ENCODE assay signal across 9 mouse cellular contexts in the genomic region with DNA sequence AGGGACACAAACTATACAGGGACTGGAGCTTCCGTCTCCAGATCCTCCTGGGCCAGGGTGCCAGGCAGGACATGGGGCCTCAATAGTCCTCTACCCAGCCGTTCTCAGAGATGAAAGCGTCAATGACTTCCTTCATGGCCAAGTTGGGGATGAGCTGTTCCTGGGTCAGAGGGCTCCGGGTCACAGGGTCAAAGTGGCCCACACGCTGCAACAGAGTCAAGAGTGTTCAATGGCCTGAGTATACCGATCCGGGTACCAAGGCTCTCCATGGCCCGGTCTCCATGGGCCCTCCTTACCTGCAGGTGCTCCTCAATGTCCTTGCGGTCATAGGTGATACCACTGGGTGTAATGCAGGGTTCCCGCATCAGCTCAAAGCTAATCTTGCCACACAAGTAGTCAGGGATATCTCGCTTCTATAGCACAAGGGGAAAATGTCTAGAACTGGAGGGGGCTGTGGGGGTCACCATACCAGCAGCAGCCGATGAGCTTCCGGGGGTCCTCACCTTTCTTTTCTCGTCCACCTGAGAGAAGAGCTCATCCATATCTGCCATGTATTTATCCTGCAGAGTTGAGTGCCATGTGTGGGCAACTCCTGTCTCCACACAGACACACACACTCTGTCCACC. TPM values are rescaled to one million over a fixed set of nuclear protein-coding genes. Genes with fewer than 3 reads are reported as not detected.
DNase-seq lines count a peak whose midpoint lies in the region; ATAC-seq and TF ChIP-seq lines count a peak whose summit lies in the region.
"Had no signal": no experiment of that assay in that cellular context is flagged by ENCODE, and none has a peak within 500 bp of the region (broad histone marks: within the 10 kb centered on the region; RNA-seq: fewer than 3 reads in every experiment).

No protein-coding gene starts in this region.

- TF ChIP-seq POLR2A in cortical plate, adult 2 months (IDR thresholded peaks at IDR 0.05; ENCODE audit: extremely low read depth, insufficient read depth, low read length), result no peak

- 83% methylated on average over 14 of the region's 14 CpGs for WGBS in heart, embryonic 13.5 days
- WGBS in hindbrain, embryonic 12.5 days, result 88% methylated on average over 14 of the region's 14 CpGs
- WGBS in liver, postnatal 0 days (ENCODE audit: insufficient replicate concordance), result 80% methylated on average over 14 of the region's 14 CpGs

- intact Hi-C loops in heart, postnatal 25 days (cut with DNase I), result loop anchor here (5.0 kb wide), 1 partner anchor 36 kb away; the partner anchor contains the start of gene Mcrip2
- intact Hi-C loops in left cerebral cortex, postnatal 25 days (cut with DNase I), result no loop called here

- H3K9ac ChIP-seq in heart, embryonic 13.5 days, result peak overlapping the region; percentile 92
- H3K9ac ChIP-seq in hindbrain, embryonic 12.5 days, result 0 out of 2 replicates have a peak overlapping the region, but pooled peaks have one; percentile 84
- peak overlapping the region; percentile 34; the same call in 1 of the 2 replicates for H3K9ac ChIP-seq in liver, postnatal 0 days (replicated peaks)

- no peaks in the 10 kb centered on the region for H3K9me3 ChIP-seq in heart, embryonic 13.5 days
- H3K9me3 ChIP-seq in hindbrain, embryonic 12.5 days (replicated peaks), result no peaks in the 10 kb centered on the region
- H3K9me3 ChIP-seq in liver, postnatal 0 days (ENCODE audit: low read length), result no peaks in the 10 kb centered on the region

- DNase-seq in heart, postnatal 25 days (ENCODE audit: low spot score), result no peak
- no peak for DNase-seq in liver, postnatal 0 days
- no peak for DNase-seq in left cerebral cortex, postnatal 25 days (ENCODE audit: low spot score in 2 of 2)
- DNase-seq in embryo, embryonic 10 days (ENCODE audit: low spot score), result no peak
- no peak for DNase-seq in cerebellum, adult 11 months
- DNase-seq: gastrocnemius, postnatal 25 days had no signal

- no peak overlapping the region for H3K27ac ChIP-seq in heart, embryonic 13.5 days (replicated peaks)
- H3K27ac ChIP-seq in cortical plate, adult 2 months (ENCODE audit: insufficient read depth, low read length), result no peak overlapping the region
- H3K27ac ChIP-seq in hindbrain, embryonic 12.5 days, result no peak overlapping the region
- no peak overlapping the region for H3K27ac ChIP-seq in liver, postnatal 0 days (ENCODE audit: low read depth)

- no peaks in the 10 kb centered on the region for H3K27me3 ChIP-seq in heart, embryonic 13.5 days (replicated peaks)
- H3K27me3 ChIP-seq in hindbrain, embryonic 12.5 days, result no peaks in the 10 kb centered on the region
- no peaks in the 10 kb centered on the region for H3K27me3 ChIP-seq in liver, postnatal 0 days (ENCODE audit: insufficient read depth, low read length)

- H3K36me3 ChIP-seq in heart, embryonic 13.5 days, result peaks cover 63% of the 10 kb centered on the region
- H3K36me3 ChIP-seq in hindbrain, embryonic 12.5 days, result peaks cover 54% of the 10 kb centered on the region
- peaks cover 31% of the 10 kb centered on the region for H3K36me3 ChIP-seq in liver, postnatal 0 days (replicated peaks; ENCODE audit: insufficient read depth, low read length)

- no peak for ATAC-seq in heart, embryonic 13.5 days (ENCODE audit: extremely low read depth, insufficient number of reproducible peaks, low FRiP score, low TSS enrichment)
- ATAC-seq in hindbrain, embryonic 12.5 days (ENCODE audit: low FRiP score), result no peak
- ATAC-seq in liver, postnatal 0 days, result no peak

- H3K4me2 ChIP-seq in heart, embryonic 13.5 days, result peak overlapping the region; percentile 99
- peak overlapping the region; percentile 89; the same call in 1 of the 2 replicates for H3K4me2 ChIP-seq in hindbrain, embryonic 12.5 days (replicated peaks)
- peak overlapping the region; percentile 99 for H3K4me2 ChIP-seq in liver, postnatal 0 days (ENCODE audit: low read depth, low read length)

- peak overlapping the region; percentile 74 for H3K4me3 ChIP-seq in heart, embryonic 13.5 days
- H3K4me3 ChIP-seq in cortical plate, adult 2 months (ENCODE audit: insufficient read depth, low read length), result peak overlapping the region; percentile 79; the same call in 1 of the 2 replicates
- peak overlapping the region; percentile 73; the same call in 1 of the 2 replicates for H3K4me3 ChIP-seq in hindbrain, embryonic 12.5 days
- H3K4me3 ChIP-seq in liver, postnatal 0 days (ENCODE audit: low read depth, low read length), result peak overlapping the region; percentile 75

- TF ChIP-seq CTCF in cortical plate, adult 2 months (IDR thresholded peaks at IDR 0.05; ENCODE audit: extremely low read depth, insufficient read depth, low read length), result no peak
- no peak for TF ChIP-seq CTCF in liver, postnatal 0 days (IDR thresholded peaks at IDR 0.05; ENCODE audit: low read depth)

- TF ChIP-seq EP300 in liver, postnatal 0 days (IDR thresholded peaks at IDR 0.05; ENCODE audit: low read depth), result no peak

- peaks cover 64% of the 10 kb centered on the region for H3K4me1 ChIP-seq in heart, embryonic 13.5 days
- H3K4me1 ChIP-seq in cortical plate, adult 2 months (ENCODE audit: control insufficient read depth, insufficient read depth, low read length), result peaks cover 5% of the 10 kb centered on the region
- H3K4me1 ChIP-seq in hindbrain, embryonic 12.5 days, result peaks cover 78% of the 10 kb centered on the region
- H3K4me1 ChIP-seq in liver, postnatal 0 days (ENCODE audit: insufficient read depth), result peaks cover 55% of the 10 kb centered on the region

RNA-seq across cellular contexts. Expression of gene Jmjd8, which starts 2.3 kb away (rescaled TPM):
- polyA plus RNA-seq in heart, embryonic 13.5 days (2015; fragmentation: Nextera tagmentation; extraction: Ambion mirVana), result 36.7 and 37.4 TPM in 2 replicates
- total RNA-seq in heart, postnatal 25 days (2021), result 10 to 100 TPM; 35.5 to 36.6 TPM
- polyA plus RNA-seq in cortical plate, adult 2 months (2012; rRNA removed), result 55.6 and 58.1 TPM in 2 replicates
- 64.0 and 64.7 TPM in 2 replicates for polyA plus RNA-seq in hindbrain, embryonic 12.5 days (2016; fragmentation: Nextera tagmentation; extraction: Ambion mirVana)
- polyA plus RNA-seq in liver, postnatal 0 days (2015; fragmentation: Nextera tagmentation; extraction: Ambion mirVana), result 12.8 and 13.8 TPM in 2 replicates
- total RNA-seq in left cerebral cortex, postnatal 25 days (2021), result 10 to 100 TPM; 55.9 to 57.6 TPM

RNA-seq across cellular contexts. Expression of gene Stub1, which starts 2.3 kb away (rescaled TPM):
- polyA plus RNA-seq in heart, embryonic 13.5 days (2015; fragmentation: Nextera tagmentation; extraction: Ambion mirVana), result 287 and 324 TPM in 2 replicates
- total RNA-seq in heart, postnatal 25 days (2021), result 100 to 1,000 TPM; 114 to 117 TPM
- polyA plus RNA-seq in cortical plate, adult 2 months (2012; rRNA removed), result 284 and 299 TPM in 2 replicates
- polyA plus RNA-seq in hindbrain, embryonic 12.5 days (2016; fragmentation: Nextera tagmentation; extraction: Ambion mirVana), result 271 and 291 TPM in 2 replicates
- polyA plus RNA-seq in liver, postnatal 0 days (2015; fragmentation: Nextera tagmentation; extraction: Ambion mirVana), result 118 and 119 TPM in 2 replicates
- total RNA-seq in left cerebral cortex, postnatal 25 days (2021), result 100 to 1,000 TPM; 171 to 173 TPM

RNA-seq across cellular contexts. Expression of gene Rhbdl1, which starts 6.2 kb away (rescaled TPM):
- 0.45 and 0.98 TPM in 2 replicates for polyA plus RNA-seq in heart, embryonic 13.5 days (2015; fragmentation: Nextera tagmentation; extraction: Ambion mirVana)
- 1 to 10 TPM; 1.2 to 2.2 TPM for total RNA-seq in heart, postnatal 25 days (2021)
- polyA plus RNA-seq in cortical plate, adult 2 months (2012; rRNA removed), result 109 and 118 TPM in 2 replicates
- 6.1 and 7.5 TPM in 2 replicates for polyA plus RNA-seq in hindbrain, embryonic 12.5 days (2016; fragmentation: Nextera tagmentation; extraction: Ambion mirVana)
- 0.17 and 0.35 TPM in 2 replicates for polyA plus RNA-seq in liver, postnatal 0 days (2015; fragmentation: Nextera tagmentation; extraction: Ambion mirVana)
- 10 to 100 TPM; 59.0 to 59.7 TPM for total RNA-seq in left cerebral cortex, postnatal 25 days (2021)

RNA-seq across cellular contexts. Expression of gene Wdr24, which starts 7.5 kb away (rescaled TPM):
- polyA plus RNA-seq in heart, embryonic 13.5 days (2015; fragmentation: Nextera tagmentation; extraction: Ambion mirVana), result 14.2 and 15.1 TPM in 2 replicates
- total RNA-seq in heart, postnatal 25 days (2021), result 10 to 100 TPM; 10.2 to 10.6 TPM
- 36.4 and 40.0 TPM in 2 replicates for polyA plus RNA-seq in cortical plate, adult 2 months (2012; rRNA removed)
- polyA plus RNA-seq in hindbrain, embryonic 12.5 days (2016; fragmentation: Nextera tagmentation; extraction: Ambion mirVana), result 25.9 and 27.0 TPM in 2 replicates
- polyA plus RNA-seq in liver, postnatal 0 days (2015; fragmentation: Nextera tagmentation; extraction: Ambion mirVana), result 5.5 and 7.2 TPM in 2 replicates
- total RNA-seq in left cerebral cortex, postnatal 25 days (2021), result 10 to 100 TPM; 25.1 to 25.4 TPM

RNA-seq across cellular contexts. Expression of gene Gm20683, which starts 10.6 kb away (rescaled TPM):
- 2.3 and 2.4 TPM in 2 replicates for polyA plus RNA-seq in heart, embryonic 13.5 days (2015; fragmentation: Nextera tagmentation; extraction: Ambion mirVana)
- total RNA-seq in heart, postnatal 25 days (2021), result 1 to 10 TPM; 2.8 to 3.6 TPM
- polyA plus RNA-seq in cortical plate, adult 2 months (2012; rRNA removed), result 40.8 and 45.0 TPM in 2 replicates
- 3.9 TPM in 2 replicates for polyA plus RNA-seq in hindbrain, embryonic 12.5 days (2016; fragmentation: Nextera tagmentation; extraction: Ambion mirVana)
- polyA plus RNA-seq in liver, postnatal 0 days (2015; fragmentation: Nextera tagmentation; extraction: Ambion mirVana), result 0.30 and 0.34 TPM in 2 replicates
- 10 to 100 TPM; 23.0 to 25.2 TPM for total RNA-seq in left cerebral cortex, postnatal 25 days (2021)

Comparison
In these comparisons a context has a peak if more than half of its experiments do, and no peak if none do; other contexts are left out.
1. H3K9ac ChIP-seq: peak in every context shown above with its lines; median percentile 92 in heart, embryonic 13.5 days; 84 in hindbrain, embryonic 12.5 days; 34 in liver, postnatal 0 days.
2. RNA of gene Rhbdl1, which starts 6.2 kb away (polyA plus RNA-seq): 109 to 118 TPM in cortical plate, adult 2 months; 6.1 to 7.5 TPM in hindbrain, embryonic 12.5 days, 0.45 to 0.98 TPM in heart, embryonic 13.5 days and 0.17 to 0.35 TPM in liver, postnatal 0 days; every median in the first group is over 10 times any median in the second.
3. Peak in every context shown above with its lines, with median percentiles within 50 percentile points of each other: H3K4me2 ChIP-seq and H3K4me3 ChIP-seq.